Mouse (Mus musculus) cerebellum, adult 18-20 months (tissue): Measurements from ENCODE around the gene Vdr.

ENCODE experiments used
- DNase-seq, 2 experiments: peaks; one replicate each; pipeline ENCODE4 v3.0.0; 2021

Gene Vdr

DNA sequence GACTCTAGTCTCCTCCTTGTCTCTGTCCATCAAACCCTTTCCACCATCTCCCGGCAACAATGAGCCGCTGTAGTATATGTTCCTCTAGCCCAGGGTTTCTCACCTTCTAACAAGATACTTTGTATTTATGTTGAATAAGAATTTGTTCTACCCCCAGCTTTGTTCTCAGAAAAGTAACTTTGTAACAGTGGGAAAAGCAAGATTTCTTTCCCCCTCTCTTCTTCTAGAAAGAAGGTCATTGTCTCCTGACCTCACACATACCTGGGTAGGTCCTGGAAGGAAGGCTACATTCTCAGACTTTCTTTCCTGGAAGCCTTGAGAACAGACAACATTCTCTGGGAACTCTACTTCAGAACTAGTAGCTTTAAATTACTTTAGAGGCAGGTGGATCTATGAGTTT, at the start of gene Vdr:
Gene Vdr (minus strand): TSS at position 101 of the 400 bp plus-strand sequence.
- no peak for DNase-seq

DNA sequence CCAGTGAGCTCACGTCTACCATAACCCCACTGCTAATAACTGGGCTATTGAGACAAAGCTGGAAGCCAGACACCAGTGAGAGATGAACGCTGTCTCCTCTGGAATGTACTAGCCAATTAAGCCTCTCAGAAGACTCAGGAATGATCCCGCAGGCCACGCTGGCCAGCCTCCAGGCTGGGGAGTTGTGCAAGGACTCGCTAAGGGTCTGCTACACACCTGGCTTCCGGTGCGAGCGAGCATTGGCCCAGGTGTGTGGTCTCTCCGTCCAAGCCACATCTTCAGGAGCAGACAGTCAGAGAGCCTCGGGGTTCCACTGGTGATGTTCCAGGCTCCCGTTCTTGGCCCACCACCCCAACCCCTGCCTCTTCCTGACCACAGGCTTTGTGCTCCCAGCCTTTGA, 46.0 kb upstream of the Vdr start:
- no peak for DNase-seq

DNA sequence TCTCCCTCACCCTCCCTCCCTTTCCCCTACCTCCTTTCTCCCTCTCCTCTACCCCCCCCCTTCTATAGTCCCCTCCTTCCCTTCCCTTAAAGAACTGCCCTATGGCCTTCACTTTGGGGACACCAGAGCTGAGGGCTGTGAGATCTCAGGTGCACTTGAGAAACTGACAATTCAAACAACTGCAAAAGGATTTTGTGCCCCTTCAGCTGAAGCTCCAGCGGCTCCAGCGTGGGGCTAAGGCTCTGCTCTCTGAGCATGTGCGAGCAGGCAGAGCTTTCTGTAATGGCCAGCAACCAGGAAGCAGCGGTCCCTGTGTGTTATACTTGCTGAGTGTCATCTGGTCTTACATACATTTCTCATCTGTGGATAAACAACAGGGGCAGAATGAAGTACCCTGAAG, 45.3 kb upstream of the Vdr start:
- DNase-seq, result no peak

DNA sequence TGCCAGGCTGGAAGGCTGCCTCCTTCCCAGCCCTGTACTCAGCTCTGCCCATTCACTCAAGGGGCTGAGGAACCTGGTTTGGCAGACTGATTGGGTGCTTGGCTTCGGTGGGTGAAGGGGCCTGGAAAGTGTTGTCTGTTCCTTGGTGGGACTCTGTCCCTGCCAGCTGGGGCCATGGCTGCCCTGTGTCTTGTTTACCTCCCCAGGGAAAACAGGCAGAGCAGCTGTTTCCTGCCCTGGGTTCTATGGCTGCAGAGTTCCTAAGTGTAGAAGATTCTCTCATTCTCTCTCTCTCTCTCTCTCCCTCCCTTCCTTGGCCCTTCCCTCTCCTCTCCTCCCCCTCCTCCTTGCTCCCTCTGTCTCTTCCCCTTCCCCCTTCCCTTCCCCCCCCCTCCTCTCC, 44.9 kb upstream of the Vdr start:
- no peak for DNase-seq

DNA sequence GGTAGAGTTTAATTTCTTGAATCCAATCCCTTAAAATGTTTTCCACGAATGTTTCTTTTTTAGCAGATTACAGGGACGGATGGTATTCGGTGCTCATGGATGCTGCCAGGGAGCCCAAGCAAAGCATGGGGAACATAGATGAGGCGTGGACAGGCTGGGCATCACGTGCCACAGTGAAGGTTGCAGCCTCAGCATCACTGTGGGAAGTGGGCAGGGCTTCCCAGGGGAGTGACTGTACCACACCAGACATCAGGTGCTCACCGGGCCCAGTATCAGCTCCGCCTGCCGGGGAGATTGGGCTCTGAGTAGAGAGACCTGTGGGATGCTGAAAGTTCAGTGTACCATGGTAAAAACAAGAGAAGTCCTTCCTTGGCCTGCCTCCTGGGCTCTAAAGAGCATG, 44.2 kb upstream of the Vdr start:
- no peak for DNase-seq

DNA sequence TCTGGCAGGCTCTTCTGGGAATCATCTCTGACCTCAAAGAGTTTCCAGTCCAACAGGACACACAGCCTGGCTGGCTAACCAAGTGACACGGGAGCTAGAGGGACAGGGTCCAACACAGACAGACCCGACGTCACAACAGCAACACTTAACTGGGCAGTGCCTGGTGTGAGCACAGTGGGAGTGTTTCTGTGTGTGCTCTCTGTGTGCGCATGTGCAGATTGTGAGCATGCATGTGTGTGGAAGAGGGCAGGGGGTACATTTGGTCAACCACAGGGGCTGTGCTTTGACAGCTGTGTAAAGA, 42.4 kb upstream of the Vdr start:
- no peak for DNase-seq

DNA sequence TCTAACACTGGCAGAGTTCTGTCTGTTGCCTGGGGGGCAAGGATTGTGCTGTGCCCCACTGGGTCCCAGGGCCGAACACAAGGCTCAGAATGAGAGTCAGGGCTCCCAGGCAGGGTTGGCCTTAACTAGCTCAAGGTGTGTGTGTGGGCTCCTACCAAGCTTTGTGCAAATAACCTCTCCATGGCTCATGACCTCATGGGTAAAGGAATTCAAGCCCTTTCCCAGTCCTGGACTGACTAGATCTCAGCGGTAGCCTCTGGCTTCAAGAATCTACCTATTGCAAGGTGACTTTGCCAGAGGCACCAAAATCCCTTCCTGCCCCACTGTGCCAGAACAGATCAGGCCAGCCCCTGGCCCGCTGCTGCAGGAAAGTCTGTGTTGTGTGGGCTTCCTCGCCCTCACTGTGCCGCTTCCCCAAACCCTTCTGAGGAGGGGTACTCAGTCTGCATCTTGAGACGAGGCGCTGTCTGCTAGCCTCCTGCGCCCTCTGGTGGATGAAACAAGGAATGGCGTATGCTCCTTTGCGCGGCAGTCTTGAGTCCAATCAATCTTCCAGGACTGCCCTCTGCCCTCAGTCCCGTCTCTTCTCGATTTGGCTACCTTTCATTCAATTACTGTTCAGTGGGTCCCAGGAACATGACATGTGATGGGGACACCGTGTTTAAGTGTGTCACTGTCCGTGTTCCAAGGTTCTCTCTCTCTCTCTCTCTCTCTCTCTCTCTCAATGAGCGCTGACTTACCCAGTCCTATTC, 41.9 kb upstream of the Vdr start:
- DNase-seq, result peak; percentile 49 to 67

DNA sequence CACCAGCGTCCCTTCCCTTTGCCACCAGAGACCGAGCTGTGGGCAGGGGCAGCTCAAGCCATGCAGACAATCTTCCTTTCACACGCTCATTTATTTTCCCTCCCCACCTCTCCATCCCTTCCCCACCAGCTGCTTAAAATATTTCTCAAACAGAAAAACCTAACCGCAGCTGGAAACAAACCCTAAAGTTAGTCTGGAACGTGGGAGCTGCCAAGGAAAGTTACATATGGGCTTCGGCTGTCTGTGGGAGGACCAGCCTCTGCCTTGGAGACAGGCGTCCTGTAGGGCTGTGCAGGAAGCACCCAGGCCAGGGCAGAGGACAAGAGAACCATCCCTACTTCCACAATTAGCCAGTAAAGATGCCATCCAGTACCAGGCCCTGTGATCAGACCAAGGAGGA, 39.8 kb upstream of the Vdr start:
- no peak for DNase-seq

DNA sequence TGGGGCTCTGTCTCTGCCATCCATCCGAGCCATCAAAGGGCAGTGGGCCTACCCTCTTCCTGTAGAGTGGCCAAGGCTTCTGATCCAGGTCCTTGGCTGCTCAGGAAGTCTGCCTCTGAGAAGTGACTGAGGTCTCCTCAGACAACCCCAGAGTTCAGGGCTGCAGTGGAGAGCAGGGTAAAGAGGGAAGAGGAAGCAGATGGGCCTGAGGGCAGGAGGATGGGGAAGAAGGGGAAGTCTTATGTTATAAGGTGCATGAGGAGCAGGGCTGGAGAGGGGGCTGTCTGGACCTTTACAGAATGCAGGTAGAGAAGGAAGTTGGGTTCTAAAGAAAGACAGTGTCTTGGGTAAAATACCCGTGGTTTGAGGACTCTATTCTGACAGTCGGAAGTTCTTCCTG, 39.3 kb upstream of the Vdr start:
- no peak for DNase-seq

DNA sequence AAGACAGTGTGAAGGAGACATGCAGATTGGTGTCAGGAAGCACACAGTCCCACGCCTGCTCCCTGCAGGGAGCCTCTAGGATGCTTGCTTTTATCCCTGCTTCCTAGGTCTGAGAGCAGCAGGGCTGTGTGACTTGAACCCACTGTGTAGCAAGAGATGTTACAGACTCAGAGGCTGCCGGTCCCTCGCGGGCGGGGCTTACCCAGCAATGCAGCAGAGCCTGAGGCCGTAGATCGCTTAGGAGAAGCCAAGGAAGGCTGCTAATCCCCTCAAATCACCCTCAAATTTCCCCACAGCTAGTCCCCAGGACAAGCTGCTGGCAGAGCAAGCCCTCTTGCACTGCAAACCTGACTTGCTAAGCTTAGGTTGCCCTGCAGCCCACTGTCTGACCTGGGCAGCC, 38.3 kb upstream of the Vdr start:
- DNase-seq, result no peak

DNA sequence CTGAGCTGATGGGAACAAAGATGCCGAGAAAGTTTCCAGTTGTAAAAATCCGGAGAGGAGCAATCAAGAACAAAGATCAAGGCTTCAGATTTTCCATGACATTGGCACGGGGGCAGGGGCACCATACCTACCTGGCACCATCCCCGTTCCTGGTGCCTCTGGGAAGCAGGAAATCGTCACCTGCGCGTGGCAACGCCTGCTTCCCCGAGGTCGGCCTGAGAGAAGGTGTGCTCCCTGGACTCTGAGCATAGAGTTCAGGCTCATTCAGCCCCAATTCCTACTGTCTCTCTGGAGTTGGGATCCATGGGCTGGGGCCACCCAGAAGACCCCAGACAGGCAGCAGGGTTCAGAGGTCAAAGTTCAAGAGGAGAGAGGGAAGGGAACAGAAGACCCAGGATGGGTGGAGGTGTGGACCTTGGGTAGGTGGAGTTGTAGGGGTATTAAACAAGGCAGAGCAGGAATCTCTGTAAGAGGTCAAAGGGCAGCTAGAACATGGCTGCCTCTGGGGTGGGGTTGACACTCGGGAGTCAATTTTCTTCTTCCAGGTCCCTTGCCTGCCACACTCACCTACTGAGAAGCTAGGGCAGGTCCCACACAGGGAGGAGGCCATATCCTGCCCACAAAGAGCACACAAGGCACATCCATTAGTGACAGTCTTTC, 35.4 kb upstream of the Vdr start:
- no peak for DNase-seq

DNA sequence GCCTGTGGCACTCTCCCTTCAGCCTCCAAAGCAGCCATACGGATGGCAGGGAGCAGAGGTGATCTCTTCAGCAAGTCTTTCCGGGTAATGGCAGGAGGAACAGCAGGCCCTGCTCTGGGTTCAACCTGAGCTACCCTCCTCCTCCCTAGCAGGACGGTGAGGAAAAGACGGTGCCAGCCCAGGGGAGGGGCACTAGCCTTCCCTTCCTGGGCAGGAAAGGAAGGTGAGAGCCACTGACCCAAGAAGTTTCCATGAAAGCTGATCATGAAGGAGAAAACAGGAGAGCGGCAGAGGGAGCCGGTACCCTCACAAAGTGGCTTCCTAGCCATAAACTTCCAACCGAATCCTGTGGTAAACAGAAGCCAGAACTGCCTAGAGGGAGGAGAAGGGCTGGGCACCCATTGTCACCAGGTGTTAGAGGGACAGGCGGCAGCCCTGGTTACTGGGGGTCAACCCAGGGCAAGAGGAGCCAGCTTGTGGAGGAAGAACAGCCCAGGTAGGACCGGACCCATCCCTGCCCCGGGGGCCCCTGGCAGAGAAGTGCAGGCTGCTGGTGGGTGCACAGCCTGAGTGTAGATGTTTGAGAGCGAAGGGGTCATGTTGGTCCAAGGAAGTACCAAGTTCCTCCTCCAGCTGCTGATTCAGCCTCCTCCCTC, 34.6 kb upstream of the Vdr start:
- no peak for DNase-seq

DNA sequence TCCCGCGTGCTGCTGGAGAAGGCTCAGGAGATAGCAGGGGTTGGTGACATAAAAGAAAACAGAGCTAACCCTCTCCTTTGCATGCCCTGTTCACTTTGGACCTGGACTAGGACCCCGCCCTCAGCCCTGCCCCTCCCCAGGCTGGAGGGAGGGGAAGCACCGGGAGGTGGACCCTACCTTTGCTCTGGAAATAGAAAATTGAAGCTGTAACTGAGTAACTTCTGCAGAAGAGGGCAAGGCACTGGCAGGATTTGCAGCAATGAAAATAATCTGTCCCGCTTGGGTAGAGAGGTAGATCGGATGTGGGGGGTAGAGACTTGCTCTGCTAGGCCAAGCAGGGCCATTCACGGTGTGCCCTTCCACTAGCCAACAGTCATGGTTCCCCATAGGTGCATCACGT, 32.9 kb upstream of the Vdr start:
- no peak for DNase-seq

DNA sequence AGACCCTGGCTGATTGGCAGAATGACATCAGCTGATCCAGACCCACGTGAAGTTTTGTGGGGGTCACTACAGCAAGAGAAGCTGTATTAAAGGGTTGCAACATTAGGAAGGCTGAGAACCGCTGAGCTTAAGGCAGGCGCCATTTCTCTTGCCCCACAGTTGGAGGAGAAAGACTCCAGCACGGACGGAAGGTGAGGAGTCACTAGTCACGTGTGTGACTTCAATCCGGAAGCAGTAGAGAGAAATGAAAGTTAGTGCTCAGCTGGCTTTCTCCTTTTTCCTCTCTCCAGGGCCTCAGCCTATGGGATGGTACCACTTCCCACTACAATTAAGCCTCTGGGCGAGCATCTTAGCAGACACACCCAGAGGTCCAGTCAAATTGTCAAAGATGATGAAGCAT, 32.1 kb upstream of the Vdr start:
- DNase-seq, result no peak

DNA sequence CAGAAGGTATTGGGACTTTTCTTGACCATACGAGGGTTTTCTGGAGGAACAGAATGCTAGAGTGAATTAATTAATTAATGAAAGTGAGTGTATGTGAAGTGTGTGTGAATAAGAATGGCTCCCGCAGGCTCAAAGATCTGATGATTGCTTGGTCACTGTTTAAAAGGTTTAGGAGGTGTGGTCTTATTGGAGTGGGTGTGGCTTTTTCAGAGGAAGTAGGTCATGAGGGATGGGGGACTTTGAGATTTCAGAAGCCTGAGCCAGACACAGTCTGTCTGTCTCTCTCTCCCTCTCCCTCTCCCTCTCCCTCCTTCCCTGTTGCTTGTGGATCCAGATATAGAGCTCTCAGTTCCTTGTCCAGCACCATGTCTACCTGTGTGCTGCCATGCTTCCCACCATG, 30.9 kb upstream of the Vdr start:
- DNase-seq, result no peak

DNA sequence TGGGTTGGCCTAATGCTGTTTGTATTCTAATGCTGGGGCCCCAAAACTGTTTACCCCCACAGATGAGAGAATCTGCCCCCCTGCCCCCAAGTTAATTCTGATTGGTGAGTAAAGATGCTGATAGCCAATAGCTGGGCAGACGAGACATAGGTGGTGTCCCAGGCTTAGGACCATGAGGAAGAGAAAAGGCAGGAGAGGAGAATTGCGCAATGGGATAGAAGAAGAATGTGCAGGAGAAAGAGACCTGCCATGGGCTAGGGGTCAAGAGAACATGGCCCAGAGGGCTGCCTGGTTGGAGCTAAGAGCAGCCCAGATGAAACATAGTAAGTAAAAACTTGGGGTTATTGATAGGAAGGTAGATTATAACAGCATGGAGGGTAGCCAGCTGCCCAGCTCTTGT, 29.7 kb upstream of the Vdr start:
- no peak for DNase-seq

DNA sequence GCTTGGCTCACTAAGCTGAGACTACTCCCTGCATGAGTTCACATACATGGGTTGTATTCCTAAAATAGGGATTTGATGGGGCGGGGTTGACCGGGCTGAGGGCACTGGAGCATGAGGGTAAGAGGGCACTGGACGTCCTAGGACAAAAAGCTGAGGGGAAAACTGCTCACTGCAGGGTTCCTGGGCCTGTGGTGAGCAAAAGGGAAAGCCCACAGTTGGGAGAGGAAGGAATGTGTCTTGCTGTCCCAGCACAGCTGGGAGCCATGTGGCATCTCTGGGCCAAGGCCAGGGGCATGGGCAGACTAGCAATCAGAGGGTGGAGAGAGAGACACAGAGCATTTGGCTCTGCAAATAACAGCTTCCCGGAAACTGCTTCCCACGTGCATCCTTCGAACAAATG, 28.1 kb upstream of the Vdr start:
- DNase-seq, result no peak

DNA sequence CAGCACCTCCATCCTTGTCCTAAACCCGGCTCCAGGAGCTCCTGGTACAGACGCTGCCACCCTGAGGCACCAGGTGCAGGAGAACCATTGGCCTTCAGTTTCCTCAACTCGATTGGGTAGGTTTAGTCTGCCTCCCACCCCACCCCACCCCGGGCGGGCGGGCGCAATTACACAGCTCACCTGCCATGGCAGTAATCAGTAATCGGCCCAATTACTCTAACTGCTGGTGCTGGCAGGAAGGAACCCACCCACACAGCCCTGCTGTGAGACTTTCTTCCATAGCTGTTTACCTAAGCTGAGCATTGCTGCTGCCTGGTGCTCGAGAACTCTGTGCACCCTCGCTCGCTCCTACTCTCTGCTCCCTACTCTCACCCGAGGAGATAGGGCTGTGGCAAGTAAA, 22.0 kb upstream of the Vdr start:
- no peak for DNase-seq

DNA sequence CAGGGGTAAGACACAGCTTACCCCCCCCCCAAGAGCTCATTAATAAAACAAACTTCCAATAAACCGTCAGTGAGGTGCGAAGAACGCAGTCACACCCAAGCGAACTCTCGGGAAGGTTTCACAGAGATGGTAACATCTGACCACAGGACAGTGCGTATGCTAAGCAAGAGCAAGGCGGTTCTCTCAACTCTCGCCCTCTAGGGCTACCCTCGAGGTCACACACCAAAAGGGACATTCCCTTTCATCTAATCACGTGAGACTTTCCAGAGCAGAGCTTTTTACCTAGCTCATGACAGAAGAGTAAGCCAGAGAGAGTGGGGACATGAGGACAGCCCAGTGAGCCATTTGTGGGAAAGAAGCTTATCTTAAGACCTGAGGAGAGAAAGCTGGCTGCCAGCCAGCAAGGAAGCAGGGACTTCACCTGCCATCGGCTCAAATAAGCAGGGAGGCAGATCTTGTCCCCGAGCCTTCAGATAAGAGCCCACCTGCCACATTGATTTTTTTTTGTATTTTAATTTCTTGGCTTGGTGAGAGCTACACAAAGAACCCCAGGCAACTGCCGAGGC, 18.9 kb upstream of the Vdr start:
- no peak for DNase-seq

DNA sequence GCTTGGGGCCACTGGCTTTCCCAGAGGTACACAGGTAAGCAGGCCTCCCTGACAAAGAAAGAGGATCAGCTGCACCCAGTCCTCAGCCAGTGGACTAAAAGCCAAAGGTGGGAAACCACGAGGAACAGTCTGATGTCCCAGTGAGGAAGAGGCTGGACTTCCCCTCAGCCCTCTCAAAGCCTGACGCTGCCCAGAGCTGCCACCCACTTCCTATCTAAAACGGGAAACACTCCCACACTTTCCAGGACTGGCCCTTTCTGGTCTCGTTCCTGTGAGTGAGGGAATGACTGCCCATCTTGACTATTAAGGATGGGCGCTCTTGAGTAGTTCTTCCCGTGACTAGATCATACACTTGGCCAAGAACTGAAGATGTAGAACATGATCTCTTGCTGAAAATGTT, 17.4 kb upstream of the Vdr start:
- no peak for DNase-seq

DNA sequence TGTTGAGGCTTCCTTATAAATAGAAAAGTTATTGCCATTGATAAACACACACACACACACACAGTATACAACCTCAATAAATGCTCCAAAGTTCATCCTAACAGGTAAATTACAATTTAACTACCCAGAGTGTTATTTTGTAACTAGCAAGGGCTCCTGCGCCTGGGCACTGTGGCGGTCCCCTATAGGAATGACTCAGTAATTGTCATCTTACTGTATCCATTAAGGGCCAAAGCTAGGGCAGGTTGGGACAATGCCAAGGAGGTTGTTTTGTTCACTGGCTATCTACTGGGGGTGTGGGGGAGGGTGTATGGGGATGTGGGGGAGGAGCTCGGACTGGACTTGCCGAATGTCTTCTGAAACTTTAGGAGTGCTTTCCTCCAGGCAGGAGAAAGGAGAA, 16.6 kb upstream of the Vdr start:
- DNase-seq, result no peak

DNA sequence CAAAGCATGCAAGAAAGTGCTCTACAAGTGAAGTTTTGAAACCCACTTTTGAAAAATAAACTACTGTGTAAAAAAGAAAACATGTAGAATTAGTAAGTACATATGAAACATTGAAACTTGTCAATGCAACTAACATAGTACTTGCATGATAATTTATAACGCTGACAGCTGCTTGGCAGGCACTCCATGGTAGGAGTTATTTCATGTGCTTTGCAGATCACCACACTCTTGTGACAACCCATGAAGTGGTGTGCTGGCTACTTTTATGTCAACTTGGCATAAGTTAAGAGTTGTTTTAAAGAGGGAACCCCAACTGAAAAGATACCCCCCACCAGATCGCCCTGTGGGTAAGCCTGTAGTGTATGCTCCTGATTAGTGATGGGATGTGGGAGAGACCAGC, 12.0 kb upstream of the Vdr start:
- no peak for DNase-seq

DNA sequence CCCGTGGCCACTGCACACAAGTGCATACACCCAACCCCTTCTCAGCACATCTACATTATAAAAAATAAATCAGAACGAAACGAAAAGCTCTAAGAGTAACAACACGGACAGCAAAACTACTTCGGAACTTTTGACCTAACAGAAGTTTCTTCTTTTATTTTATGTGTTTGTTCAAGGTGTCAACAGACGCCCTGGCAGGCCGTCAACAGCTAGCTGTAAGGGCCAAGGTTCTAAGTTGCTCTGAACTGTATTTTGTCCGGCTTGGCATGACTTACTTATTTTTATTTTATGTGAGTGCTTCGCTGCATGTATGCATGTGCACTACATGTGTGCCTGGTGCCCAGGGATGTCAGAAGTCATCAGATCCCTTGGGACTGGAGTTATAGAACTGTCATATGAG, 11.4 kb upstream of the Vdr start:
- DNase-seq, result no peak

DNA sequence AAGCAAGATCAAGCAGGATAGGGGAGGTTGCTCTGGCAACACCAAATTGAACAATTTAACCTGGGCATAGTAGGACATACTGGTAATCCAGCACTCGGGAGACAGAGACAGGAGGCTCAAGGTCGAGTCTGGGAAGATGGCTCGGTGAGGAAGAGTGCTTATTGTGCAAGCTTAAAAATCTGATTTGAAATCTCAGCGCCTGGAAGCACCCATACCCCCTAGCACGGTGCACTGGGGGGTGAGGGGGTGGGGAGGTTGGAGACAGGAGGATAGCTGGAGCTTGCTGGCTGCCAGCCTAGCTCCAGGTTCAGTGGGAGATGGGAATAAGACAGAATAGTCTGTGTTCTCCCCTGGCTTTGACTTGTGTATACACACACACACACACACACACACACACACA, 9.9 kb upstream of the Vdr start:
- no peak for DNase-seq
